Mouse (Mus musculus): ENCODE measurements at regions not wholly inside any gene's neighbourhood (a gene's known extent, or its start where the extent isn't known, plus 50 kb on each side); places are given as distances from the start of the nearest gene placed in this dataset.

- CTCF ChIA-PET: no interaction called here
Observed at GRCm38 (mm10) chr17:4706421-4706820, 287.7 kb upstream of the Arid1b start.

- CTCF ChIA-PET: no interaction called here
Observed at GRCm38 (mm10) chr17:4721061-4721460, 273.1 kb upstream of the Arid1b start.

- CTCF ChIA-PET: no interaction called here
Observed at GRCm38 (mm10) chr17:4724031-4724430, 270.1 kb upstream of the Arid1b start.

- CTCF ChIA-PET: no interaction called here
Observed at GRCm38 (mm10) chr17:4726331-4726741, 267.8 kb upstream of the Arid1b start.

- CTCF ChIA-PET: no interaction called here
Observed at GRCm38 (mm10) chr17:4734412-4734881, 259.7 kb upstream of the Arid1b start.

- CTCF ChIA-PET: no interaction called here
Observed at GRCm38 (mm10) chr17:4735185-4735584, 258.9 kb upstream of the Arid1b start.

GRCm38 (mm10) chr17:4736689-4737088, 257.4 kb upstream of the Arid1b start:
- CTCF ChIA-PET: no interaction called here

GRCm38 (mm10) chr17:4738717-4739485, 255.2 kb upstream of the Arid1b start:
- CTCF ChIA-PET: interaction anchor here (0.6 kb wide), 1 partner anchor 85 kb away, joined by 10 read pairs; no protein-coding TSS in a partner anchor

- CTCF ChIA-PET: no interaction called here
Observed at GRCm38 (mm10) chr17:4740784-4741183, 253.3 kb upstream of the Arid1b start.

- CTCF ChIA-PET: no interaction called here
Observed at GRCm38 (mm10) chr17:4742314-4742713, 251.8 kb upstream of the Arid1b start.

GRCm38 (mm10) chr17:4762956-4763355, 231.2 kb upstream of the Arid1b start:
- CTCF ChIA-PET: no interaction called here

- CTCF ChIA-PET: no interaction called here
Observed at GRCm38 (mm10) chr17:4765723-4766122, 228.4 kb upstream of the Arid1b start.

- CTCF ChIA-PET: no interaction called here
Observed at GRCm38 (mm10) chr17:4767947-4768522, 226.1 kb upstream of the Arid1b start.

GRCm38 (mm10) chr17:4769284-4769683, 224.8 kb upstream of the Arid1b start:
- CTCF ChIA-PET: no interaction called here

- CTCF ChIA-PET: no interaction called here
Observed at GRCm38 (mm10) chr17:4770052-4770451, 224.1 kb upstream of the Arid1b start.

- CTCF ChIA-PET: no interaction called here
Observed at GRCm38 (mm10) chr17:4778161-4778560, 216.0 kb upstream of the Arid1b start.

GRCm38 (mm10) chr17:4779017-4779416, 215.1 kb upstream of the Arid1b start:
- CTCF ChIA-PET: no interaction called here

- CTCF ChIA-PET: interaction anchor here (0.6 kb wide), 1 partner anchor 176 kb away, joined by 7 read pairs; no protein-coding TSS in a partner anchor
Observed at GRCm38 (mm10) chr17:4781586-4781985, 212.5 kb upstream of the Arid1b start.

GRCm38 (mm10) chr17:4784296-4784695, 209.8 kb upstream of the Arid1b start:
- CTCF ChIA-PET: interaction anchor here (0.6 kb wide), 1 partner anchor 44 kb away, joined by 5 read pairs; no protein-coding TSS in a partner anchor

- CTCF ChIA-PET: interaction anchor here (0.6 kb wide), 1 partner anchor 140 kb away, joined by 4 read pairs; no protein-coding TSS in a partner anchor
Observed at GRCm38 (mm10) chr17:4785281-4785839, 208.8 kb upstream of the Arid1b start.

- CTCF ChIA-PET: no interaction called here
Observed at GRCm38 (mm10) chr17:4786524-4786923, 207.6 kb upstream of the Arid1b start.

GRCm38 (mm10) chr17:4791873-4792272, 202.3 kb upstream of the Arid1b start:
- CTCF ChIA-PET: no interaction called here

- CTCF ChIA-PET: no interaction called here
Observed at GRCm38 (mm10) chr17:4796241-4796640, 197.9 kb upstream of the Arid1b start.

Measured in spleen, embryonic (tissue).